Mouse (Mus musculus) heart, postnatal 0 days (tissue): ENCODE results near the gene Gse1. TPM values are rescaled to one million over a fixed set of nuclear protein-coding genes. Genes with fewer than 3 reads are reported as not detected.

Experiments used
- ATAC-seq: fragments of 200-750 bp; cut with Nextera tagmentation; 2 replicates; pipeline ENCODE4 v1.8.0; 2017; ENCODE audit warnings: low read depth, moderate number of reproducible peaks, moderate library complexity; ENCODE audit not compliant: insufficient read depth
- DNase-seq: peaks from one replicate; pipeline ENCODE4 v3.0.0-alpha.2; 2016; ENCODE audit warnings: low spot score
- H3K27ac ChIP-seq: fragments of 300-500 bp; sonication (generic); 2 replicates; pipeline ENCODE4 v1.5.1; 2014; ENCODE audit warnings: low read depth, mild to moderate bottlenecking
- H3K27me3 ChIP-seq: fragments of 300-500 bp; sonication (generic); 2 replicates; pipeline ENCODE4 v1.6.1; 2014; ENCODE audit warnings: low read length, mixed read lengths; ENCODE audit not compliant: control insufficient read depth, insufficient read depth
- H3K36me3 ChIP-seq: fragments of 300-500 bp; sonication (generic); replicated peaks from 2 replicates; pipeline ENCODE4 v1.6.1; 2014; ENCODE audit warnings: low read length, mixed read lengths; ENCODE audit not compliant: control insufficient read depth, insufficient read depth
- H3K4me1 ChIP-seq: fragments of 300-500 bp; sonication (generic); 2 replicates; pipeline ENCODE4 v1.6.1; 2014; ENCODE audit warnings: antibody characterized with exemption; ENCODE audit not compliant: control insufficient read depth, insufficient read depth
- H3K4me2 ChIP-seq: fragments of 300-500 bp; sonication (generic); 2 replicates; pipeline ENCODE4 v1.6.1; 2014; ENCODE audit warnings: low read depth, mild to moderate bottlenecking, low read length, moderate library complexity
- H3K4me3 ChIP-seq: fragments of 300-500 bp; sonication (generic); 2 replicates; pipeline ENCODE4 v1.5.1; 2014; ENCODE audit warnings: low read depth, low read length
- H3K9ac ChIP-seq: fragments of 300-500 bp; sonication (generic); replicated peaks from 2 replicates; pipeline ENCODE4 v1.6.1; 2014; ENCODE audit warnings: low read depth, low read length, mixed read lengths
- H3K9me3 ChIP-seq: fragments of 300-500 bp; sonication (generic); replicated peaks from 2 replicates; pipeline ENCODE4 v1.6.1; 2016; ENCODE audit warnings: low read length; ENCODE audit not compliant: control insufficient read depth
- CTCF ChIP-seq: IDR thresholded peaks from 2 replicates; pipeline ENCODE4 v1.5.1; 2016; ENCODE audit warnings: antibody characterized with exemption, control low read depth, low read depth
- EP300 ChIP-seq: IDR thresholded peaks from 2 replicates; pipeline ENCODE4 v1.6.1; 2016; ENCODE audit warnings: antibody characterized with exemption, low read depth
- WGBS: fragments of 180-500 bp; shearing (Covaris S2); extraction: QIAGEN DNeasy Blood & Tissue Kit; methylation state at CpG from one replicate; pipeline ENCODE4 v1.1.7; 2014; 5-methylcytosine and 5-hydroxymethylcytosine counted together
- polyA plus RNA-seq: library from polyadenylated mRNA; unstranded; fragments of >200 nt; fragmentation: Nextera tagmentation; extraction: Ambion mirVana; gene quantifications from 2 replicates; pipeline ENCODE4 v1.2.1, GENCODE M21; 2015
- total RNA-seq: library from RNA; depleted of rRNA; stranded (reverse); fragments of >200 nt; gene quantifications from 2 replicates; pipeline ENCODE4 v1.2.3, GENCODE M21; 2014; ENCODE audit warnings: low replicate concordance

Gene Gse1
- total and polyA plus RNA-seq, 2 experiments from 2014 or later = 5.4 to 18.7 TPM

DNA sequence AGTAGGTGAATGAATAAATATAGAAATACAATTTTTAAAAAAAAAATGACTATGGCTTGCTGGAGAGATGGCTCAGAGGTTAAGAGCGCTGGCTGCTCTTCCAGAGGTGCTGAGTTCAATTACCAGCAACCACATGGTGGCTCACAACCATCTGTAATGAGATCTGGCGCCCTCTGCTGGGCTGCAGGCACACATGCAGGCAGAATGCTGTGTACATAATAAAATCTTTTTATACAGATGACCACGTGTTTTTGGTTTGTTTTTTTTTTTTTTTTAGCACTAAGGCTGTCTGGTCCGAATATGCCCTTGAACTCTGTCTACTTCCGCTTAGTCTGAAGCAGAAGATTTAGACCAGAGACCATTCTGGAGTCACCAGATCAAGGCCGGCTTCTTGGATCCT, 93.5 kb downstream of the Gse1 start:
- Histone ChIP-seq H3K27ac (no peak overlapping the region), H3K4me2 (no peak overlapping the region), H3K9ac (no peak overlapping the region), H3K9me3 (no peaks in the 10 kb centered on the region), H3K36me3 (no peaks in the 10 kb centered on the region), H3K4me3 (no peak overlapping the region), H3K27me3 (no peaks in the 10 kb centered on the region), H3K4me1 (peaks cover 18% of the 10 kb centered on the region)
- ATAC-seq = no peak
- no peak for TF ChIP-seq EP300
- peak; percentile 63 for TF ChIP-seq CTCF
- WGBS = 57% methylated on average over 6 of the region's 6 CpGs
- no peak for DNase-seq

DNA sequence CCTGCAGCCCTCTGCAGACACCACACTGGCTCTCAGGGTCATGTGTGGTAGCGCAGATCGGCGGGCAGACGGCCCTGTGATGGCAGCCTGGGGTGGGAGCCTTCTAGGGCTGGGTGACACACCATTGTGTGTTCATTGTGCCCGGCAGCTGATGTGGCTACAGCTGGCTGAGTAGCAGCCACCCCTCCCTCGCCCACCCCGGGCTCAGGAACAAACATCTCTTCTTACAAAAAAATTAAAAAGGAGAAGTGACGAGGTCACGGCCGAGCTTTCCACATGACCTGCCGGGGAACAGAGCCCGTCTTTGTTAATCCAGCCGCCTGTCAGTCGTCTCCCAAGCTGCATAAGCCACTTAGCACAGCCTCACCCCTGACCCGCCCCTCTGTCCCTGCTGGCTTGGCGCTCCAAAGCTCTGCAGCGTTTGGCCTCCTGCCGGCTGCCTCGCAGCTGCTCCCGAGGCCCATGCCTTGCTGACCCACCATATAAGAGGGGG, 94.7 kb downstream of the Gse1 start:
- peak; percentile 45 for ATAC-seq
- H3K36me3 ChIP-seq = no peaks in the 10 kb centered on the region
- H3K27me3 ChIP-seq = no peaks in the 10 kb centered on the region
- peaks cover 18% of the 10 kb centered on the region for H3K4me1 ChIP-seq
- 19% methylated on average over 20 of the region's 20 CpGs for WGBS
- no peak overlapping the region for H3K9ac ChIP-seq
- TF ChIP-seq CTCF = peak; percentile 22
- no peak for TF ChIP-seq EP300
- no peak overlapping the region for H3K4me3 ChIP-seq
- no peaks in the 10 kb centered on the region for H3K9me3 ChIP-seq
- peak; percentile 74 for DNase-seq
- peak overlapping the region; percentile 9; the same call in 1 of the 2 replicates for H3K27ac ChIP-seq
- peak overlapping the region; percentile 6; the same call in 1 of the 2 replicates for H3K4me2 ChIP-seq

GRCm38 (mm10) chr8:120324555-120324954, 96.3 kb downstream of the Gse1 start:
- TF ChIP-seq CTCF = 0 out of 2 replicates have a peak, but pooled peaks have one; percentile 1
- TF ChIP-seq EP300 = no peak
- ATAC-seq (no peak), DNase-seq (no peak)
- Histone ChIP-seq H3K9ac (no peak overlapping the region), H3K27me3 (no peaks in the 10 kb centered on the region), H3K9me3 (no peaks in the 10 kb centered on the region), H3K4me2 (no peak overlapping the region), H3K4me1 (peaks cover 17% of the 10 kb centered on the region), H3K36me3 (no peaks in the 10 kb centered on the region), H3K27ac (no peak overlapping the region), H3K4me3 (no peak overlapping the region)
- WGBS = 44% methylated on average over 3 of the region's 3 CpGs

DNA sequence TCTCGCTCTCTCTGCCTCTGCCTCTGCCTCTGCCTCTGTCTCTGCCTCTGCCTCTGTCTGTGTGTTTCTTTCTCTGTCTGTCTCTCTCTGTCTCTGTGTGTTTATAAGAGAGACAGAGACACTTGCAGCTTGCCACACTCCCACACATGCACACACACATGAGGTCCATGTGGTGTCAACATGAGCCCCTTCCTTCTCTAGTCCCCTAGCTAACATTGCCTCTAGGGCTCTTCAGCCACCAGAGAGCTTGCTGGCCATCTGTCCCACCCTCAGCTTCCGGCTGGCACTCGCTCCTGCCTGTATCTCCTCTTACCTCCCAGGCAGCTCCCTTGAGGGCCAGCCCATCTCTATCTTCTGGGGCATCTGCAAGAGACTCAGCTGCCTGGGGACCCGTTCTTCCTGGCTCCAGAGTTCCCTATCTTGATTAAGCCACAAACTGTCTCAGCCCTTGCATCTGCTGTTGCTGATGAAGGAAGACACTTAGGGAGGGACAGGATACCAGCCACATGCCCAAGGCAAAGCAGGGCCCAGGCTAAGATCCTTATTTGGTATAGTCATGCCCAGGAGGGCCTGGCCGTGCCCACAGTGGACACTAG, 97.0 kb downstream of the Gse1 start:
- Histone ChIP-seq H3K4me2 (no peak overlapping the region), H3K27me3 (no peaks in the 10 kb centered on the region), H3K27ac (no peak overlapping the region), H3K4me3 (no peak overlapping the region), H3K9me3 (no peaks in the 10 kb centered on the region), H3K36me3 (no peaks in the 10 kb centered on the region), H3K9ac (no peak overlapping the region), H3K4me1 (peaks cover 15% of the 10 kb centered on the region)
- ATAC-seq (no peak), DNase-seq (no peak)
- 67% methylated on average over 5 of the region's 5 CpGs for WGBS
- TF ChIP-seq CTCF (no peak), EP300 (no peak)

DNA sequence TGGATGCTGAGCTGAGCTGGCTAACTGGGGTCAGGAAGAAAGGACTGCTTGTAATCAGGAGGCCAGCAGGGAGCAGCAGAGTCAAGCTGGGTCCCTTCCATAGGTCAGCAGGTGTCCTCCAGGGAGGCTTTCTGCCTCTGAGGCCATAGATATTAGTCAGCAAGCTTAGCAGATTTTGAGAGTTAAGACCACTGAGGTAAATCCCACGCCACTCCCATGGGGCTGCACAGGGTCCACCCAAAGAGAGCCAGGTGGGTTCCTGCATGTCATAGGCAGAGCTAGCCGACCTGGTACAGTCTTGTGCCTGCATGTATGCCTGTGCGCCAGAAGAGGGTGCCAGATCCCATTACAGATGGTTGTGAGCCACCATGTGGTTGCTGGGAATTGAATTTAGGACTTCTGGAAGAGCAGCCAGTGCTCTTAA, 98.9 kb downstream of the Gse1 start:
- H3K9ac ChIP-seq = no peak overlapping the region
- H3K27me3 ChIP-seq = no peaks in the 10 kb centered on the region
- 60% methylated on average over 3 of the region's 3 CpGs for WGBS
- no peak overlapping the region for H3K27ac ChIP-seq
- TF ChIP-seq CTCF (peak; percentile 57), EP300 (no peak)
- peak; percentile 50 for DNase-seq
- no peak overlapping the region for H3K4me2 ChIP-seq
- H3K4me3 ChIP-seq = no peak overlapping the region
- H3K4me1 ChIP-seq = peaks cover 19% of the 10 kb centered on the region
- H3K9me3 ChIP-seq = no peaks in the 10 kb centered on the region
- peak; percentile 17; the same call in 1 of the 2 replicates for ATAC-seq
- H3K36me3 ChIP-seq = no peaks in the 10 kb centered on the region
